Mouse (Mus musculus) heart, embryonic 11.5 days (tissue): Measurements from ENCODE around the gene Gm20388. TPM values are rescaled to one million over a fixed set of nuclear protein-coding genes. Genes with fewer than 3 reads are reported as not detected.

Source experiments
- ATAC-seq: fragments of 200-750 bp; cut with Nextera tagmentation; replicated peaks from 2 replicates; pipeline ENCODE4 v1.8.0; 2017; ENCODE audit warnings: moderate library complexity; ENCODE audit not compliant: insufficient number of reproducible peaks, low FRiP score, low TSS enrichment
- H3K27ac ChIP-seq: fragments of 300-500 bp; sonication (generic); 2 replicates; pipeline ENCODE4 v1.5.1; 2014; ENCODE audit warnings: mild to moderate bottlenecking, low read depth, low read length
- H3K27me3 ChIP-seq: fragments of 300-500 bp; sonication (generic); 2 replicates; pipeline ENCODE4 v1.6.1; 2014; ENCODE audit warnings: mild to moderate bottlenecking, low read length, mixed read lengths; ENCODE audit not compliant: control insufficient read depth, insufficient read depth
- H3K36me3 ChIP-seq: fragments of 300-500 bp; sonication (generic); 2 replicates; pipeline ENCODE4 v1.6.1; 2014; ENCODE audit warnings: mild to moderate bottlenecking, low read length, moderate library complexity, mixed read lengths; ENCODE audit not compliant: control insufficient read depth, insufficient read depth
- H3K4me1 ChIP-seq: fragments of 300-500 bp; sonication (generic); 2 replicates; pipeline ENCODE4 v1.6.1; 2014; ENCODE audit warnings: low read length; ENCODE audit not compliant: control insufficient read depth, insufficient read depth
- H3K4me2 ChIP-seq: fragments of 300-500 bp; sonication (generic); 2 replicates; pipeline ENCODE4 v1.6.1; 2014; ENCODE audit warnings: mild to moderate bottlenecking, moderate library complexity
- H3K4me3 ChIP-seq: fragments of 300-500 bp; sonication (generic); 2 replicates; pipeline ENCODE4 v1.5.1; 2014; ENCODE audit warnings: low read depth, low read length
- H3K9ac ChIP-seq: fragments of 300-500 bp; sonication (generic); 2 replicates; pipeline ENCODE4 v1.6.1; 2014; ENCODE audit warnings: mild to moderate bottlenecking, low read depth, low read length, moderate library complexity
- H3K9me3 ChIP-seq: fragments of 300-500 bp; sonication (generic); replicated peaks from 2 replicates; pipeline ENCODE4 v1.6.1; 2016; ENCODE audit warnings: low read length; ENCODE audit not compliant: control insufficient read depth
- WGBS: fragments of 180-500 bp; shearing (Covaris S2); extraction: QIAGEN DNeasy Blood & Tissue Kit; methylation state at CpG from one replicate; pipeline ENCODE4 v1.1.7; 2014; ENCODE audit not compliant: insufficient replicate concordance; 5-methylcytosine and 5-hydroxymethylcytosine counted together
- polyA plus RNA-seq: library from polyadenylated mRNA; unstranded; fragments of >200 nt; fragmentation: Nextera tagmentation; extraction: Ambion mirVana; gene quantifications from 2 replicates; pipeline ENCODE4 v1.2.1, GENCODE M21; 2014

Gene Gm20388
- polyA plus RNA-seq, 1 experiment from 2014 or later, result 6.4 TPM

DNA sequence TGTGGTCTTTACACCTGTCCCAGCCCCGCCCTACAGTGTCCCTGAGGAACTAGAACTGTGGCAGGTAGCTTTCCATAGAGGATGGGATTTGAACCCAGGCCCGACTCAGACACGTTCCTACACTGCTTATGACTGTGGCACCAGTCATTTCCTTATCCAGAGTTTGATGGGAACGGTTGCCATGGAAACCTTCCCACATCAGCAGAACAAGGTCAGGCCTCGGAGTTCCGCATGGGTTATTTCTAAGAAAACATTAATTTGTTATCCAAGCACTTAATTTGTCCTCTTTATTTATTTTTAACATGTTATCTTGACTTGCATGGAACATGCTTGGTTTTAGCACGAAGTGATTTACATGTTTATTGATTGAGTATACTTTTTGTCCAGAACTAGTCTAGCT lies 91.1 kb downstream of the Gm20388 start:
- H3K4me1 ChIP-seq, result peaks cover 13% of the 10 kb centered on the region; the same call in 1 of the 2 replicates
- no peaks in the 10 kb centered on the region for H3K9me3 ChIP-seq
- H3K4me2 ChIP-seq, result no peak overlapping the region
- H3K27ac ChIP-seq, result no peak overlapping the region
- no peak for ATAC-seq
- no peak overlapping the region for H3K4me3 ChIP-seq
- H3K36me3 ChIP-seq, result no peaks in the 10 kb centered on the region
- no peak overlapping the region for H3K9ac ChIP-seq
- 72% methylated on average over 7 of the region's 7 CpGs for WGBS
- peaks cover 4% of the 10 kb centered on the region; the same call in 1 of the 2 replicates for H3K27me3 ChIP-seq

DNA sequence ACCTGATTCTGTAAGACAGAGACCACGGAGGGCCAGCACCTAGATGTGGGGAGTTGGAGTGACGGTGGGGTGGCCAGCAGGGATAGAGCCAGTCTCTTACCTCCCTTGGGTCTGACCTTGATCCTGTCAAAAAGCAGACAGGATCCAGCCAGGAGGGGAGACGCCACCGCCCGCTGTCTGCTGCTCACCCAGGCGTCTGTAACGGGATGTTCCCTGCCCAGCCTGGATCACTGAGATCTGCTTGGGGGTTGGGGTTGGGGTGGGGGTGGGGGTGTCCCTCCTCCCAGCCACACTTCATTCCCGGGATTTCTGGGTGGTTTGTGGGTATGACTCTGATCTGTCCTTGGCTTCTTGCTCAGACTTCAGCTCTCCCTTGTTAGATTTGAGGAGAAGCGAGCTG lies 91.7 kb downstream of the Gm20388 start:
- 41% methylated on average over 9 of the region's 9 CpGs for WGBS
- H3K27ac ChIP-seq, result no peak overlapping the region
- H3K27me3 ChIP-seq, result 0 out of 2 replicates have a peak, but pooled peaks cover 2% of the 10 kb centered on the region
- H3K4me1 ChIP-seq, result peaks cover 16% of the 10 kb centered on the region; the same call in 1 of the 2 replicates
- no peaks in the 10 kb centered on the region for H3K36me3 ChIP-seq
- no peaks in the 10 kb centered on the region for H3K9me3 ChIP-seq
- ATAC-seq, result no peak
- no peak overlapping the region for H3K9ac ChIP-seq
- H3K4me3 ChIP-seq, result no peak overlapping the region
- no peak overlapping the region for H3K4me2 ChIP-seq

DNA sequence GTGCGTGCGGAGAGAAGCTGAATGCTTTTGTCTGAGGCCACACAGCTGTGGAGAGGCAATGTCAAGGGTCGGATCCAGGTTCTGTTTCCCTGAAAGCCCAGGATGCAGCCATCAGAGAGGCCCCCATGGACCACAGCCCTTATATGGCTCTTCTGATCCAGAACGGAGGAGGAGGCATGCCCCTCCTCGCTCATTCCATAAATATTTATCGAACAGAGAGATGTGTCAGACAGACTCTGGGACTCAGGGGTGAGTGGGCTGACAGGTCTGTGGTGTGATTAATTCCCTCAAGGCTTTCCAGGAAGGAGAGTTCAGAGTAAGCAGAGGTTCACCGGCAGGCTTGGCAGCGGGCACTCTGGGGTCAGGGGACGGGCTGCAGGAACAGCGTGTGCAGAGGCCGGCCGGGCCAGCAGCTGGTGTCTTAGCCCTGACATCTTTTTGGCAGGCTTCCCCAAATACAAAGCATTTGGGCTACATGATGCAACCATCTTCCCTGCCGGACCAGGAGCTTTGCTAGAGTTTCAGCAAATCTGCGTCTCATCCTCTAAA lies 93.6 kb downstream of the Gm20388 start:
- no peak overlapping the region for H3K9ac ChIP-seq
- 0 out of 2 replicates have a peak, but pooled peaks have one; percentile 31 for ATAC-seq

DNA sequence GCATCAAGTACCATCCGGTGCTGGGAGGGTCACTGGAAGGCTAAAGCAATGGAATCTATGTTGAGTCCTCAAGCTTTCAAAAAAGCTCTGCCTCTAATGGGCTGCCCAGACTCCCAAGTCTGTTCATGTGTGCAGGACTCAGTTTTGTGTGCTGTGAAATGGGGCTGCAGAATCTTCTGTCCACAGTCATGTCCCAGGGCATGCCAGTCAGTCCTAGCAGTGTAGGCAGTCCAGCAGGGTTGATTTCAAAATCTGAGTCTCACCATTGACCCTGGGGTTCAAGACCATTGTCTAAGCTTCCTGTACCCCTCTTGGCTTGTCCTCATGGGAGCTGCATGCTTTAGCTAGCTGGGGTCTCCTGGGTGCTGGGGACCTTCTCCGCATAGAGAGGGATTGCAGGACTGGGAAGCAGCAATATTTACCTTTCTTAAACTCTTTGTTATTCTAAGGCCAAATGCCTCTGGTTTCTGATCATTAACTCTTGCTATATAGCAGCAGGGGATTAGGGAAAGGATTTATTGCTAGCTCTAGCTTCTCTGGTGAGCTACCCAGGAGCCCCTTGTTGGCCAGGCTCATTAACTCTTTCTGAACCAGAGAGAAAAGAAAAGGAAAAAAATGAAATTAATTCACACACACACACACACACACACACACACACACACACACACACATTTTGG lies 94.2 kb downstream of the Gm20388 start:
- H3K27ac ChIP-seq, result 0 out of 2 replicates have a peak overlapping the region, but pooled peaks have one; percentile 3
- 63% methylated on average over 2 of the region's 2 CpGs for WGBS
- H3K36me3 ChIP-seq, result no peaks in the 10 kb centered on the region
- H3K4me1 ChIP-seq, result peaks cover 16% of the 10 kb centered on the region; the same call in 1 of the 2 replicates
- no peak overlapping the region for H3K9ac ChIP-seq
- H3K9me3 ChIP-seq, result no peaks in the 10 kb centered on the region
- no peak overlapping the region for H3K4me3 ChIP-seq
- no peak for ATAC-seq
- H3K27me3 ChIP-seq, result 0 out of 2 replicates have a peak, but pooled peaks cover 4% of the 10 kb centered on the region
- H3K4me2 ChIP-seq, result 0 out of 2 replicates have a peak overlapping the region, but pooled peaks have one; percentile 22

More for the DNA sequence above, 93.6 kb downstream of the Gm20388 start:
- no peaks in the 10 kb centered on the region for H3K9me3 ChIP-seq
- H3K36me3 ChIP-seq, result no peaks in the 10 kb centered on the region
- H3K4me3 ChIP-seq, result no peak overlapping the region
- H3K27me3 ChIP-seq, result 0 out of 2 replicates have a peak, but pooled peaks cover 2% of the 10 kb centered on the region
- H3K27ac ChIP-seq, result peak overlapping the region; percentile 12; the same call in 1 of the 2 replicates
- H3K4me2 ChIP-seq, result 0 out of 2 replicates have a peak overlapping the region, but pooled peaks have one; percentile 22
- peaks cover 16% of the 10 kb centered on the region; the same call in 1 of the 2 replicates for H3K4me1 ChIP-seq
- 41% methylated on average over 14 of the region's 14 CpGs for WGBS

DNA sequence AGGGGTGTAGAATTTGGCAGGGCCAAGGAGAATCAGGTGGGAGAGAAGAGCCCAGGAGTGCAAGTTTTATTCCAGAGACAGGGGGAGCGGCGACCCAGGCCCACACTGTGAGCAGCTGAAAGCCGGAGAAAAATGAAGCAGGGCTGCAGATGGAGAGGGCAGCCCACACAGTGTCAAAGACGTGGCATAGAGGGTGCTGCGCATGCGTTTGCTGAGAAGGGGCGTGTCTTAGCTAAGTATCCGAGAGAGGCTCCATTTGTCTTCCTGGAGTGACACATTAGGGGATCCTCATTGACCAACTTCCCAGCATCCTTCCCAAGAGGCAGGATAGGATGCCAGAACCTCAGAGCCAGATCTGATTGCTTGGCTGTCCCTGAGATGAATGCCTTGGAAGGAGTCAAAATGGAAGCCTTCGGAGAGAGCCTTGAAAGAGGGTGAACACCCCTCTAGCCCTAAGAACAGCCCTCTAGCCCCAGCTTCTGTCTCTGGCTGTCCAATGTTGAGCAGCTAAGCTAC lies 96.1 kb downstream of the Gm20388 start:
- no peak for ATAC-seq
- H3K27me3 ChIP-seq, result peaks cover 6% of the 10 kb centered on the region; the same call in 1 of the 2 replicates
- no peak overlapping the region for H3K4me2 ChIP-seq
- WGBS, result 33% methylated on average over 9 of the region's 9 CpGs
- no peak overlapping the region for H3K4me3 ChIP-seq
- no peaks in the 10 kb centered on the region for H3K36me3 ChIP-seq
- H3K4me1 ChIP-seq, result peaks cover 16% of the 10 kb centered on the region; the same call in 1 of the 2 replicates
- H3K9me3 ChIP-seq, result no peaks in the 10 kb centered on the region
- no peak overlapping the region for H3K9ac ChIP-seq
- no peak overlapping the region for H3K27ac ChIP-seq

DNA sequence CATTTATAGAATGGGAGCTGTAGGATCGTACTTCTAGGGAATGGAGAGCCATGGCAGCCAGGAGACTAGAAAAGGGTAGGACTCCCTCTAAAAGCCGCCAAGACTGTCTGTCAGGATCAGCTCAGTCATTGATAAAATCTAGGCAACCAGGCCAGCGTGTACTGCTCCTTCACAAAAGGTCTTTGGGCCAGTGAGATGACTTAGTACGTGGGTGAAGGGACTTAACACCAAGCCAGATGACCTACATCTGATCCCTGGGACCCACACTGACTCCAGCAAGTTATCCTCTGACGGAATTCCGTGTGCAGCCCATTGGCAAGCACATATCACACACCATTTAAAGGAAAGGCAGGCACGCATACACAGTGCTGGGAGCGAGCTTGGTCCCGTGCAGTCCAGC lies 96.5 kb downstream of the Gm20388 start:
- 70% methylated on average over 9 of the region's 9 CpGs for WGBS
- Histone ChIP-seq H3K9ac (no peak overlapping the region), H3K4me1 (peaks cover 16% of the 10 kb centered on the region; the same call in 1 of the 2 replicates), H3K9me3 (no peaks in the 10 kb centered on the region), H3K27ac (no peak overlapping the region), H3K4me3 (no peak overlapping the region), H3K27me3 (peaks cover 9% of the 10 kb centered on the region; the same call in 1 of the 2 replicates), H3K36me3 (no peaks in the 10 kb centered on the region), H3K4me2 (no peak overlapping the region)
- ATAC-seq, result no peak

DNA sequence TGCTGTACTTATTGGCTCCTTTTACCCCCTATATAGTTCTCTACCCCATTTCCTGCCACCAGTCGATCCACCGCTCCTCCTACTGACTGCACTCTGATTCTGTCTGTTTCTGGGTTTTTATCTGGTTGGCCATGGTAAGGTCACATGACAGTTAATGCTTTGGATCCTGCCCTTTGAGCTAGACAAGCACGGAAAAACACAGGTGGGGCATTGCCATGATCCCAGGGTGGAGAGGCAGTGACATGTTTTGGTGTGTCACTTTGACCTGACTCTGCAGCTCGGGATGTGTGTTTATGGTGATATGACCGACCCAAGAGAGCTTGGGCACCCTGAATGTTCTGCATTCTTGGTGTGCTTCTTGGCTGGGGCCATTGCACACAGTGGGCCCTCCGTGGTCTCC lies 98.6 kb downstream of the Gm20388 start:
- ATAC-seq, result no peak
- no peak overlapping the region for H3K9ac ChIP-seq
- peaks cover 12% of the 10 kb centered on the region; the same call in 1 of the 2 replicates for H3K4me1 ChIP-seq
- no peaks in the 10 kb centered on the region for H3K9me3 ChIP-seq
- no peak overlapping the region for H3K27ac ChIP-seq
- peaks cover 6% of the 10 kb centered on the region; the same call in 1 of the 2 replicates for H3K27me3 ChIP-seq
- no peak overlapping the region for H3K4me3 ChIP-seq
- H3K36me3 ChIP-seq, result no peaks in the 10 kb centered on the region
- WGBS, result 61% methylated on average over 6 of the region's 6 CpGs
- no peak overlapping the region for H3K4me2 ChIP-seq

DNA sequence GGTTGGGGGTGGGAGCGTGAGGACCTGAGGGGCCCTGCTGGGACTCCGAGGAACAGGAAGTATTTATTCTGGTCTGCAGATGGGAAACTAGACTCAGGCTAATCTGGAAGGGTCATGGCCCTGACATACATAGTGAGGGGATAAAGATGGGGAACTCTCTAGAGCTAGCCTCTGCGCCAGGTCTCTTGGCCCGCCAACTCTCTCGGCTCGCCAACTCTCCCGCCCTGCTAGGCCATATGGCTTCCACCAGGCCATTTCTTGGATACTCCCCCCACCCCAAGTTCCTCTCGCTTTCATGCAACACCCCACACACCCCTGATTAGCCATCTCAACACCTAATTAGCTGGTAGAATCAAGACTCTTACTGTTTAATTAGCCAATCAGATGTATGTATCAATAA lies 101.8 kb downstream of the Gm20388 start:
- 79% methylated on average over 8 of the region's 8 CpGs for WGBS
- ATAC-seq, result no peak
- Histone ChIP-seq H3K9me3 (no peaks in the 10 kb centered on the region), H3K27ac (no peak overlapping the region), H3K9ac (no peak overlapping the region), H3K36me3 (no peaks in the 10 kb centered on the region), H3K4me1 (peaks cover 6% of the 10 kb centered on the region; the same call in 1 of the 2 replicates), H3K27me3 (peaks cover 6% of the 10 kb centered on the region), H3K4me2 (no peak overlapping the region), H3K4me3 (no peak overlapping the region)
